Mouse (Mus musculus) olfactory bulb, adult 2 months (tissue): ENCODE data around the gene Rnf41. TPM values are rescaled to one million over a fixed set of nuclear protein-coding genes. Genes with fewer than 3 reads are reported as not detected.

ENCODE experiments used
- H3K27ac ChIP-seq: fragments of 200-500 bp; 2 replicates; pipeline ENCODE4 v1.5.1; 2012; ENCODE audit warnings: low read depth, low read length; ENCODE audit not compliant: insufficient read depth
- H3K4me1 ChIP-seq: fragments of 200-500 bp; 2 replicates; pipeline ENCODE4 v1.6.1; 2012; ENCODE audit warnings: low read length; ENCODE audit not compliant: control insufficient read depth, insufficient read depth
- H3K4me3 ChIP-seq: fragments of 200-500 bp; 2 replicates; pipeline ENCODE4 v1.5.1; 2012; ENCODE audit warnings: mild to moderate bottlenecking, low read depth, low read length, moderate library complexity; ENCODE audit not compliant: insufficient read depth
- CTCF ChIP-seq: fragments of 200-500 bp; IDR thresholded peaks from 2 replicates; pipeline ENCODE4 v1.5.1; 2012; ENCODE audit warnings: low read depth, mild to moderate bottlenecking, low read length, moderate library complexity; ENCODE audit not compliant: insufficient read depth
- POLR2A ChIP-seq: fragments of 200-500 bp; IDR thresholded peaks from 2 replicates; pipeline ENCODE4 v1.6.1; 2012; ENCODE audit warnings: mild to moderate bottlenecking, low read depth, low read length, moderate library complexity; ENCODE audit not compliant: insufficient read depth
- WGBS: fragments of 180-500 bp; shearing (Covaris S2); methylation state at CpG from one replicate; pipeline ENCODE4 v1.1.7; 2018; 5-methylcytosine and 5-hydroxymethylcytosine counted together
- polyA plus RNA-seq: library from polyadenylated mRNA; stranded (reverse); fragments of >200 nt; gene quantifications from 2 replicates; pipeline ENCODE4 v1.2.4, GENCODE M21; 2012; ENCODE audit warnings: low replicate concordance; ENCODE audit not compliant: missing spikeins, insufficient read depth, insufficient read length

Rnf41 gene
- polyA plus RNA-seq, 1 experiment: 155 TPM

DNA sequence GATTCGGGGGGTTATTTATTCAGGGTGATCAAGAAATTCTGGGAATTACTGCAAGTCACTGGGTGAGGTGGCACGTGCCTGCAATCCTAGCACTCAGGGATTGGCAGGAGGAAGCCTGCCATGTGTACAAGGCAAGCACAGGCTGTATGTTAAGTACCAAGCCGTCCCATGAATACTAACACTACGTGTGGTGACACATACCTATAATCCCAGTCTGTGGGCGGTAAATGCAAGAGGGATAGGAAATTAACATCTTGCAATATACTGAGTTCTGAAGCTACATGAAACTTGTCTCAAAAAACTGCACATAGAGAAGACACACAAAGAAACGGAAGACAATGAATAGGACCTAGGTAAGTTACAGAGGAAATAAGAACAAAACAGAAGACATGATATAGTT lies 39.6 kb downstream of the Rnf41 start:
- H3K4me1 ChIP-seq: no peaks in the 10 kb centered on the region
- WGBS: 77% methylated on average over 6 of the region's 6 CpGs

DNA sequence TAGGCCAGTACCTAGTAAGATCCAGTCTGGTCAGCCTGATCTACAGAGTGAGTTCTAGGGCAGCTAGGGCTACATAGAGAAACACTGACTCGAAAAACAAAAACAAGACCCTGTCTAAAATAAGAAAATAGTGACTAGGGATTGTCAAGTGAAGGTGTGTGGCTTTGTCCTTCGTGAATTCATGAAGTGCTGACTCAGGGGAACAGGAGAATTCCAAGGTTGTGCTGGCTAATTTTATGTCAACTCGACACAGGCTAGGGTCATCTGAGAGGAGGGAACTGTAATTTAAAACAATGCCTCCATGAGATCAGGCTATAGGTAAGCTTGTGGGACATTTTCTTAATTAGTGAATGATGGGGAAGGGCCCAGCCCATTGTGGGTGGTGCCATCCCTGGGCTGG lies 43.0 kb downstream of the Rnf41 start:
- Histone ChIP-seq H3K27ac (no peak overlapping the region), H3K4me3 (no peak overlapping the region), H3K4me1 (no peaks in the 10 kb centered on the region)
- 83% methylated on average over 3 of the region's 3 CpGs for WGBS
- TF ChIP-seq CTCF (no peak), POLR2A (no peak)

More for the DNA sequence above, 39.6 kb downstream of the Rnf41 start:
- Histone ChIP-seq H3K27ac (no peak overlapping the region), H3K4me3 (no peak overlapping the region)
- TF ChIP-seq CTCF: no peak
- TF ChIP-seq POLR2A: no peak

DNA sequence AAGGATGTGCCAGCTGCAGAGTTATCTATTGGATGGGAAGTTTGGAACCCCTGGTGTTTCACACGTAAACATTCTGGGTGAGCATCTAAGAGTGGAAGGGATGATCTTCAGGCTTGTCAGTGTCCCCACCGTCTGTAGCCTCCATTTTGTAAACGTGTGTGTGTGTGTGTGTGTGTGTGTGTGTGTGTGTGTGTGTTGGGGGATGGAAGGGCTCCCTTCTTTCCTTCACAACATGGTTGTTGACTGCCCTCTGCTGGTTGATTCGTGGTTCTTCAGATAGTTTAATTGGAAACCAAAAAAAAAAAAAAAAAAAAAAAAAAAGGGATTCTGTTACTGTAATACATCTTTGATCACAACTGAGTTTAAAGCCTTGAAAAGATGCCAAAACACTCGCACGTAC lies 43.8 kb downstream of the Rnf41 start:
- H3K27ac ChIP-seq: no peak overlapping the region
- 0 out of 2 replicates have a peak, but pooled peaks have one; percentile 24 for TF ChIP-seq CTCF
- TF ChIP-seq POLR2A: no peak
- H3K4me3 ChIP-seq: no peak overlapping the region
- 1% methylated on average over 6 of the region's 6 CpGs for WGBS
- H3K4me1 ChIP-seq: peaks cover under 1% of the 10 kb centered on the region; the same call in 1 of the 2 replicates

DNA sequence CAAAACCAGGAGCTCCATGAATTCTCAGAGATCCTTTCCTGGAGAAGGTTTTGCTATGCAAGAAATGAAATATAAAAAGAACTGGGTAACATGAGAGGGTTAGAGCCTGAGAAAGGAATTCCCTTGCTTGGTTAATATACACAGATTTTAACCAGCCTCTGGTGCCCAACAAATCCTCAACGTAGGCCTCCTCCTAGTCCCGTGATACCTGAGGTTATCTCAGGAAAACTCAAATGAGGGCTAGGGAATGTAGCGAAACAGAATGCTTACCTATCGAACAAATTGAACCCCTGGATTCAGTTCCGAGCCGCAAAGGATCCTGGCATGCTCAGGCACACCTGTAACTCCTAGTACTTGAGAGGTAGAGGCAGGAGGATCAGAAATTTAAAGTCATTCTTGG lies 46.2 kb downstream of the Rnf41 start:
- Histone ChIP-seq H3K27ac (no peak overlapping the region), H3K4me3 (no peak overlapping the region), H3K4me1 (peaks cover 7% of the 10 kb centered on the region)
- no peak for TF ChIP-seq POLR2A
- no peak for TF ChIP-seq CTCF
- 93% methylated on average over 6 of the region's 6 CpGs for WGBS

DNA sequence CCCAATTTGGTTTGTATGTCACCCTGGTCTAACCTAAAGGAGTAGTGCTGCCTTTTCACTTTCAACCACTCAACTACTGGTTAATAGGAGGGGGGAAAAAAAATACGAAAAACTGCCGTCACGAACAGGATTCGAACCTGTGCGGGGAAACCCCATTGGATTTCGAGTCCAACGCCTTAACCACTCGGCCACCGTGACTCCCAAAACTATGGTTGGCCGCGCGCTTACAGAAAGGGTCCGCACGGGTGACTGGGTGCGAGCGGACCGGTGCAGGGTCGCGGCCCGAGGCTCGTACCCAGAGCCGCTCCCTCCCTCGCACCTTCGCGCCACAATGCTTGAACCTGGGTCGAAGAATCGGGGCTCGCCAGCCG lies 46.9 kb downstream of the Rnf41 start:
- H3K27ac ChIP-seq: peak overlapping the region; percentile 87
- WGBS: 1% methylated on average over 29 of the region's 29 CpGs
- peak overlapping the region; percentile 97 for H3K4me3 ChIP-seq
- no peak for TF ChIP-seq POLR2A
- TF ChIP-seq CTCF: no peak
- peaks cover 7% of the 10 kb centered on the region for H3K4me1 ChIP-seq

DNA sequence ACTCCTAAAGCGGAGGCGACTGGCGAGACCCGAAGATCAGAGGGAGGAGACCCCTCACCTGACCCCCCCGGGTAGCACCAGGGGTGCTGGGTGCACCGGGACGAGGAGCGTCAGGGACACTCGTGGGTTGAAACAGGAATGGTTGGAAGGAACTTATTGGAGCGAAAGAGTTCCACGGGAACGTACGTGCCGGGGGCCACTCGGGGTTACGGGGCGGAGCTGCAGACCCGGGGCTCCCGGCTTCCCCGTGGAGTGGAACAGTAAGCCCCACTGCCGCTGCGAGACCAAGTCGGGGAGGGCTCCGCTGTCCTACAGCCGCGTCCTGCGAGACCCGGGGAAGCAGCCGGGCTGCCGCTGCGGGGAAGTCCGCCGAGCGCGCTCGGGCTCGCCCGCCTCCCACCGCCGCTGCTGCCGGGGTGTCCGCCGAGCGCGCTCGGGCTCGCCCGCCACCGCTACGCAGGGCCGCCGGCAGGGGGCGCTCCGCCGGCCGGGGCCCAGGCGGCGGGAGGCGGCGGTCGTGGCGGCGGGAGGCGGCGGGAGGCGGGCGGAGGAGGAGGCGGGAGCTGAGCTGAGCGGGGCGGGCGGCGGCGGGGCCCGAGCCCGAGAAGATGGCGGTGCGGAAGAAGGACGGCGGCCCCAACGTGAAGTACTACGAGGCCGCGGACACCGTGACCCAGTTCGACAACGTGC lies 47.4 kb downstream of the Rnf41 start, which contains the start of gene Smarcc2:
Gene Smarcc2, plus strand, starts transcription at position 530 of the 690 bp plus-strand sequence.
- Histone ChIP-seq H3K27ac (peak within 1 kb of the TSS; percentile 87), H3K4me3 (peak within 1 kb of the TSS; percentile 97), H3K4me1 (peaks cover 7% of the 10 kb centered on the region)
- peak; percentile 63 for TF ChIP-seq POLR2A
- peak; percentile 61 for TF ChIP-seq CTCF
- WGBS: under 1% methylated on average over 82 of the region's 86 CpGs

DNA sequence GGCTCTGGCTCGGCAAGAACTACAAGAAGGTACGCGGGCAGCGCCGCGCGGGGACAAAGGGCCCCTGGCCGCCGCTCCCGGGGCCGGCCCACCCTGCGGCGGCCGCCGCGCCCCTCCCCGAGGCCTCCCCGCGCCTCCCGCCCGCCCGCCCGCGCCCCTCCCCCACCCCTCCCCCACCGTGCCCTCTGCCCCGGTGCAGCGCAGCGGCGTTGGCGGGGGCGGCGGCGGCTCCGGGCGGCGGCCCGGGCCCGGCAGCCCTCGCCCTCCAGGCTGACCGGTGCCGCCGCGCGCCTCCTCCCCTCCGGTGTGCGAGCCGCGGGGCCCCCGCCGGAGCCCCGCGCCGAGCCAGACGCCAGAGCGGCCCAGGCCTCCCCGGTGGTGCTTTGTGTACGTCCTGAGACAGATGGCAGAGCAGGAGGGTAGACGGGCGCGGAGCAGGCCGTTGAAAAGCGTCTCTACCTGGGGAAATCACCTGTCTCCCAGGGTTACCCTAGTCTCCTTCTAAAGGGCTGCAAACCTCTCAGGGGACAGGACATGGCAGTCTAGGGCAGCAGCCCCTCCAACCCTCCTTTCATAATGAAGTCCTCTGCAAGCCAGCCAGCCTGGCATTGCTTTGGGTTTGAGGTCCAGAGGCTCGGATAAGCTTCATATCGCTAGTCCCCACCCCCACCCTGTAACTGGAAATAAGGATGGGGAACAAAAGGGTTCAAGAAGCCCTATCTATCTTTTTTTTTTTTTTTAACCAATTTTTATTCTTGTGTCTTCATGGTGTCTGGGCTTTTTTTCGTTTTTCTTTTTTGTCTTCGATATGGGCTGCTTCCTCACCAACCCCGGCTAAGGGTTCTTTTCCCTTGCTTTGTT lies 48.2 kb downstream of the Rnf41 start:
- TF ChIP-seq POLR2A (no peak), CTCF (no peak)
- WGBS: 3% methylated on average over 56 of the region's 67 CpGs
- Histone ChIP-seq H3K4me1 (peaks cover 7% of the 10 kb centered on the region), H3K27ac (peak overlapping the region; percentile 78), H3K4me3 (peak overlapping the region; percentile 97)

DNA sequence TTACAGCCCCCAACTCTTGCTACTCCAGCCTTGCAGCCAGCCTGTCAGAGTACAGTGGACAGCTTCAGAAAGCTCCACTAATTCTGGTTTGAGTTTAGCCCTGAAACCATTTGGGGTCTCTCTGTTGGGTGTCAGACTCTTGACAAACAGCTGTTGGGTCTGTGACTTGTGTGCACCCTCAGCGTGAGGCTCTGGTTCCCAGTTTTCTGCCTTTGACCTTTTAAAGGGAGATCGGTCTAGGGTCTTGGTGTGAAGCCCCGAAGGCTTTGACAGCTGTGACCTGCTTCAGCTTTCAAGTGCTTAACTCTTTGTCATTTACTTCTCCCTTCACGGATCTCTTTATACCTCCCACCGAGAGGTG lies 48.8 kb downstream of the Rnf41 start:
- 1% methylated on average over 5 of the region's 5 CpGs for WGBS
- Histone ChIP-seq H3K27ac (no peak overlapping the region), H3K4me3 (peak overlapping the region; percentile 97), H3K4me1 (peaks cover 7% of the 10 kb centered on the region)
- no peak for TF ChIP-seq CTCF
- TF ChIP-seq POLR2A: no peak

DNA sequence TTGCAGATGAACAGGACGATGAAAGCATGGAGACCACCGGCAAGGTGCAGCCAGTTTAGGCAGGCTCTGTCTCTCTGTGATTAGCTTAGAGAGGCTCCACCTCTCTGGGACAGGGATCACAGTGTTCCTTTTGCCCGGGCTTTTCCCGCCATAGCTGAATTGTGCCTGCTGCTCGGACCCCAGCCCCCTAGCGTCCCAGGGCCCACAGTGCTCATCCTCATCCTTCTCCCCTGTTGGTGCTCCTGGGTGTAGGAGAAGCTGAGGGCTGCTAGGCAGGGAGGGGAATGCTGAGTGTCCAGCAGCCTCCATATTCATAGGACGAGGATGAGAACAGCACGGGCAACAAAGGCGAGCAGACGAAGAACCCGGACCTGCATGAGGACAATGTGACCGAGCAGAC lies 62.9 kb downstream of the Rnf41 start:
- H3K27ac ChIP-seq: no peak overlapping the region
- no peaks in the 10 kb centered on the region for H3K4me1 ChIP-seq
- TF ChIP-seq CTCF: no peak
- H3K4me3 ChIP-seq: no peak overlapping the region
- 87% methylated on average over 12 of the region's 12 CpGs for WGBS
